Mouse (Mus musculus) thymus, postnatal 10 days (tissue): Measurements from ENCODE around the gene Errfi1.
"Not testable (repeated sequence)": the region's sequence is repeated elsewhere in the genome, so short reads cannot be mapped to it uniquely, and the experiment has no call there.

Source experiments
- DNase-seq, 2 experiments: peaks; one replicate each; pipeline ENCODE4 v3.0.0; 2021; ENCODE audit warnings: low spot score in 2 of 2

Errfi1 gene

DNA sequence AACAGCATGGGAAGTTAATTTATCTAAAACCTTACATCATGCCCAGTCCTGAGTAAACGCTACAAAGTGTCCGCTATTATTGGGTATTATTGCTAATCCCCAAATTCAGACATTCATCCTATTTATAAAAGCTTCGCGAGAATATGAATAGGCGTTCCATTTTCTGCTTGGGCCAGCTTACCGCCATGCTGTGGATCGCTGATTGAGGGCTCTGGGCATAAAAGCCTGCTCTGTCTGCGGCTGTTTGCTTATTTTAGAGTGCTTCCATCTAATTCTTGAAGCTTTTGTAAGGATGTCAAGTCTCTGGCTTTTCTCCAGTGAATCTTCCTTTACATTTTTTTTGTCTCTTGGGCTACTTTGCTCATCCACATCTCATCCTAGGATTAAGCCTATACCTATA is 7.4 kb upstream of the Errfi1 start:
- DNase-seq: no peak

DNA sequence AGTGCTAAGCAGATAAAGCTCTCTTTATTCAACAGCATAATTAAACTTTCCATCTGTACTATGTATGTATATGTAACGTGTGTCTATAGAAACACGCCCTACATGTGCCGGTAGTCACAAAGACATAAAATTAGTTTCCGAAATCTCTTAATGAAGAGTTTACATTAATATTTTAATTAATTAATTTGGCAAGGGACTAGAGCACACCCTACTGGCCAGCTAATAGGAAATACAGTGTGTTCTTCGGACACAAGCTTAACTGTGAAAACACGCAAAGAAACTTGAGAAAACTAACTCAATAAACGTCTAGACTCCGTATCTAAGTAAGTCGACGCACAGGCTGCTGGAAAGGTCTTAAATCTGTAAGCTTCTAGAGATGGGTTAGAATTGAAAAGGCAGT is 3.8 kb upstream of the Errfi1 start:
- no peak for DNase-seq

DNA sequence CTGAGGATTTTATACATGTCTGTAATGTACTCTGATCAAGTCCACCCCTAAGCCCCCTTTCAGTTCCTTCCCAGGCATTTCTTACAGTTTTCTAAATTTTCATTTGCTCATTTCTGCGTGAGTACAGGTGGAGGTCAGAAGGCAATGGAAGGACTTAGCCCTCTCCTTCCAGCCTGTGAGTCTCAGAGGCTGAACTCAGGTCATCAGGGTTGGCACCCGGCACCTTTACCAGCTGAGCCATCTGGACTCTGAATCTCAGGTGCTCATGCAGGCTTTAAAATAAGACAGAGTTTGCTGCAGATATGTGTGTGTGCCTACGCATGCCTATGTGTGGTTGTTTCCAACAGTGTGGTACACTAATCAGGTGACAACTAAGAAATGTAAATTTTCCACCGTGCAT is 2.8 kb upstream of the Errfi1 start:
- no peak for DNase-seq

DNA sequence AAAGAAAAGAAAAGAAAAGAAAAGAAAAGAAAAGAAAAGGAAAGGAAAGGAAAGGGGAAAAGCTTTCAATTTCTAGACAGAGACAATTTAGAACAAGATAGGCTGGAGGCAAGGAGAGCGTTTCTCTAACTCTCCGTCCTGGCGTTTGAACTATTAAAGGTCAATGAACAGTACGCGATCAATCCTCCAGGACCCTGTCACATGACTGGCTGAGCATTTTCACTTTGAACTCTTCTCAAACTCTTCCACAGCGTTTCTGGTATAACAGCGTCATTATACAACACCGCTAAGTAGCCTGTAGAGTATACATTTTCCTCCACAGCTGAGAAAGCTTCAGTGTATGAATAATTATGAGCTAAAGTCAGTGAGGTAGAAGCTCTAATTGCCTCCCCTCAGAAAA is 1.7 kb upstream of the Errfi1 start:
- DNase-seq: no peak

DNA sequence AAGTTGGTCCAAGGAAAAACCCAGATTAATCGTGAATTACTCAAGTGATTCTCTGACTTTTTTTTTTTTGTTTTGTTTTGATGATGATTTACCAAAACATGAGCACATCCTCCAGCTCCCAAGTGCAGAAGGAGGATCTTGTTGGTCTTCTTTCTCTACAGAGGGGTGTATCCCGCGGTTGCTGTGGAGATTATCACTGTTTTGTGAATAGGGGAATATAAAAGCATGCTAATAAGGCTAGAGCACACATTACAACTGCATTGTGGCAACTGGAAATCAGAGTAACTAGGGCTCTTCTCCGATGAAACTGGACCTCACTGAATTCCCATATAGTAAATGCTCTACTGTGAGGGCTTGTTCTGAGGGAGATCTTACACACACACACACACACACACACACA is 1.2 kb upstream of the Errfi1 start:
- no peak for DNase-seq

DNA sequence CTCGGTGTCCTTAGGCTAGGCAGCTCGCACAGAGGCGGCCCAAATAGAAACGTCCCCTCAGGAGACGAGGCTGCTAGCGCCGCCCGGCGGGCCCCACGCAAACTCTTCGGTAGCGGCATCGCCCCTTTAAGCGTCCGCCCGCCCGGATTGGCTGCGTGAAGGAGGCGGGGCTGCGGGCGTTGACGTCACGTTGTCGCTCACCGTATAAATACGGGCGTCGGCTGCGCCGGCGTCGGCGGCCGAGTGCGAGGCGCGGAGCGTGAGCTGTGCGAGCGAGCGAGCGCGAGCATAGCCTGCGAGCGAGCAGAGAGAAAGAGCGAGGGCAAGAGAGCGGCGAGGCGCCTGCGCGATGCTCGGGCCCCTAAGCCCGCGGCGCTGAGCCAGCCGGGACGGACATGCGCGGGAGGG is 1.1 kb downstream of the Errfi1 start:
- peak; percentile 95 to 98 for DNase-seq

DNA sequence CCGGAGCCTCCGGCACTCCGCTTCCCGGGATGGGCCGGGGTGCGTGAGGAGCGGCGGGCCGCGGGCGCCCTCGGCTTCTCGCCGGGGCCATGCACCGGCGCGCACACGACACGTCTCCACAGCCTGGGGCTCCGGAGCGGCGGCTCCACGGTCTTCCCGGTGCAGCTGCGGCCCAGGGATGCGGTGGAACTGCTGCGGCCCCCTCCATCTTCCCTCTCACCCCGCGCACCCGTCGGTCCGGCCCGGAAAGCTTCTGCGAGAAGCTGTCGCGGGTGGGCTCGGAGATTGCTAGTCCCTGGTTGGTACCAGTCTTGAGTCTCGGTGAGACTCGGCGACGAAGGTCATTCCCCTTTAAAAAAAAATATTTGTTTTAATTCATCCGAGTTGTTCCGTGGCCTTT is 1.6 kb downstream of the Errfi1 start:
- DNase-seq: peak in 1 of 2 experiments; percentile 25

DNA sequence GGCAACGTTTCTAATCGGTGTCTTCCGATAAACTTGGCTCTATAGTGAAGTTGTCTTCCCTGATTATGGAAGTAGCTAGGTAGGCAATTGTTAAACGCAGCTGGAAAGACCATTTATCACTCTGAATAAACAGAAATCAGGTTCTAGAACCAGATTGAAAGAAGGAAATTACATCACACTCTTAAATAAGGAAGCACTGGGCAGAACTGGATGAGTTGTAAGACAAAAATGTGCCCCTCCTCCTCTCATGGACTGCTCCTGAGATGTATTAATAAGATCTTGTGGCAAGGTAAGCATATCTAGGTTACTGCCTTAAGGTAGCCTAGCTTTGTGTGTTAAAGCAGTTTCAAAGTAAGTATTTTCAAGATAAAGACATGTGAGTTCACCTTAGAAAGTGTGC is 6.8 kb downstream of the Errfi1 start:
- DNase-seq: no peak

DNA sequence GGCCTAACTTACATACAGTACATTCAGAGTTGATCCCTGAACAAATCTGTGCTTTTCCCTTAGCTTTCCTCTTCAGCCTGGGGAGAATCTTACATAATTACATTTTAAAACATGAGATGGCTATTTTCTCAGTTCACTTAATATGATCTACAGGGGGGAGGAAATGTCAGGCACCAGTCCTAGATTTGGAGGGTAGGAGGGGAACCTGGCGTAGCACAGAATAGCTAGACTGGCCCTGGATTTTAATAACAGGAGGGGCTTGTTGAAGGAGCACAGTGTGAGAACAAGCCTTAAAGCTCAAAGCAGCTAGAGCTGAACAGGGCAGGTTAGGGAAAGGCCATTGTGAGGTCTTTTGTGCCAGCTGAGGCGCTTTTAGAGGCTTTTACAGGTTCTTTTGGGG is 7.4 kb downstream of the Errfi1 start:
- DNase-seq: no peak

DNA sequence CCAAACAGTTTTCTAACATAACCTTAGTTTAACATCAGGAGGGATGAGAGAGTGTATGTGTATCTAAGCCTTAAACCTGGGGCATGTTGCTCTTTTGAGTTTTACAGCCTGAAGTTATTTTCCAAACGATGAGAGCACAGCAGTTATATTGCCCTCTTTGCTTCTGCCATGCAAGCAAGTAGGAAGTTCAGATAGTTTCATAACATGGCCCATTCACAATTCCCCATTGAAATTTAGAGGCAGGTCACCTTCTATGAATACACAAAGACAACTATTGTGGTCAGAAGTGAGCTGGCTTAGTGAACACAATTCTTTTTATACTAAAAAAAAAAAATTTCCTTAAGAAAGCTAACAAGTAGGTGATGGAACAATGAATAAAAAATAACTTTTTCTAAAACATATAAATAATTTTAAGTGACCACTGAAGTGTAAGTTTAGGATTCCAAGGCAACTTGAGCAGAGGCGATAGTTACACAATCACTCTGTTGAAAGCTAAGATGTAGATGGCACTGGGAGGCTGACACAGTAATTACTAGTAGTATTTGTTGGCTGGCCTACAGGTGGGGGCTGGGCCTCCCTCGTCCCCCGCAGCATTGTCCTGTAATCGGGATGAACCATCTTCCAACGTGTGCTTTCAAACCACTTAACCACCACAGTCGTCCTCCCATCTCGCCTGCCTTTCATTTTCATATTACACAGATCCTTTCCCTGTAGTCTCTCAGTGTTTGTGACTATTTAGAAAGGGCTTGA is 9.1 kb downstream of the Errfi1 start:
- DNase-seq: no peak

DNA sequence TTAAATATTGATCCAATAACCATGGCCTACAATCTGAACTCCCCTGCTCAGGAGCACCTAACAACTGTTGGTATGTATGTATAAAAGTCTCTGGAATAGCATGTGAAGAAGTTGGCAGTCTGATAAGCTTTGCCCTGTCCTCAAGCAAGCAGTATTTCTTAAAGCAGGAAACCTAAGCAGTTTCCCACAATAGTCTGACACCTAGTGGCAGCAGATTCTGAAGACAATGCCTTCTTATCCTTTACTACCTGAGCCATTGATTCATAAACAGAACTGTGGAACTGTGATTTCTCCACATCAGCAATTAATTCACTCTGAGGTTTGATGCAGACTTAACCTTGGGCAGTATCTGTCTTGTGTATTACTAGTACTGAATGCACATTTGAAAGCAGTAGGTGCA is 11.7 kb downstream of the Errfi1 start:
- DNase-seq: peak in 1 of 2 experiments; percentile 21

DNA sequence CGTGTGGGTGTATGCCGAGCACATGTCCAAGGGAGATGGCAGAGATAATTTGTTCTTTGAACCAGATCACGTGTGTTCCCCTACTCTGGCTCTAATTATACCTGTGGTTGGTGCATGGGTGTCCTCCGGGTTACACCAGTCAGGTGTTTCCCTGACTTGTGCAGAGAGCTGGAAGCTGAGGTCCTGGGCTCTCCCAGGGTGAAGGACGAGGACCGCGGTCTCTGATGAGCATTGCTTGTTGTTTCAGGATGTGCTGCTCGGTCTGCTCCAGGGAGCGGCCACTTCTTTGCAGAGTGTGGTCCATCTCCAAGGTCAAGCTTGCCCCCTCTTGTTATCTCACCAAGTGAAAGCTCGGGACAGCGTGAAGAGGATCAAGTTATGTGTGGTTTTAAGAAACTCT is 12.3 kb downstream of the Errfi1 start:
- DNase-seq: no peak

DNA sequence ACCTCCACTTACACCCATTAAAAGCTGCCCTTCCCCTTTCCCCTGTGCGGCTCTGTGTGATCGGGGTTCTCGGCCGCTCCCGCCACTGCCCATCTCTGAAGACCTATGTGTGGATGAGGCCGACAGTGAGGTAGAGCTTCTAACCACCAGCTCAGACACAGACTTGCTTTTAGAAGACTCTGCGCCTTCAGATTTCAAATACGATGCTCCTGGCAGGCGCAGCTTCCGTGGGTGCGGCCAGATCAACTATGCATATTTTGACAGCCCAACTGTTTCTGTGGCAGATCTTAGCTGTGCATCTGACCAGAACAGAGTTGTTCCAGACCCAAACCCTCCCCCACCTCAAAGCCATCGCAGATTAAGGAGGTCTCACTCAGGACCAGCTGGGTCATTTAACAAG is 12.8 kb downstream of the Errfi1 start:
- no peak for DNase-seq

DNA sequence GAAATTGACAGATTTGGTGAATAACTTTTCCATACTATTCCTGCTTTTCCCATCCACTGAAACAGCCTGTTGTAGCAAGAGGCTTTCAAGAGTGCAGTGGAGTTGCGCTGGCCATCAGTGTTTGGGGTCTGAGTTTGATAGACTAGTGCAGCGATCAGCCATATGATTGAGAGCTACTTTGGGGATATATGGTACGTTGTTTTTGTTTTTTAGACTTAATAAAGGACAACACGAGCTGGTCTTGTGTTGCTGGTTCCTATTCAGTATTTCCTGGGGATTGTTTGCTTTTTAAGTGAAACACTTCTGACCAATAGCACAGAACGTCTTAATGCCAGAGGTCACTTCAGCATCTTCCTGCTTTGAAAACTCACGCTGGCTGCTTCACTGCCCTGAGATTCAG is 14.4 kb downstream of the Errfi1 start:
- DNase-seq: no peak

DNA sequence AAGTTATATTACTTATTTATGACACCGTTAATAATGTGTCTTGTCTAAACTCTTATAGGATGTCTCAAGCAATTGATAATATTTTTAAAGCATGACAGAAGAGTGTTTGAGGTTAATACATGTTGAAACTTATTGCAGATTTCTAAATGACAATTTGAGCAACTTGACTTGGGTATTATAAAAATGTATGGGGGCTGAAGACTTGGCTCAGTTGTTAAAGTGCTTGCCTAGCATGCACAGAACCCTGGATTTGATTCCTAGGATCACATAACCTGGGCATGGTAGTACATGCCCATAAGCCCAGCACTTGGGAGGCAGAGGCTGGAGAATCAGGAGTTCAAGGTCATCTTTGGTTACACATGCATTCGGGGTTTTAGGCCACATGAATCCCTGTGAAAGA is 15.1 kb downstream of the Errfi1 start:
- no peak for DNase-seq

DNA sequence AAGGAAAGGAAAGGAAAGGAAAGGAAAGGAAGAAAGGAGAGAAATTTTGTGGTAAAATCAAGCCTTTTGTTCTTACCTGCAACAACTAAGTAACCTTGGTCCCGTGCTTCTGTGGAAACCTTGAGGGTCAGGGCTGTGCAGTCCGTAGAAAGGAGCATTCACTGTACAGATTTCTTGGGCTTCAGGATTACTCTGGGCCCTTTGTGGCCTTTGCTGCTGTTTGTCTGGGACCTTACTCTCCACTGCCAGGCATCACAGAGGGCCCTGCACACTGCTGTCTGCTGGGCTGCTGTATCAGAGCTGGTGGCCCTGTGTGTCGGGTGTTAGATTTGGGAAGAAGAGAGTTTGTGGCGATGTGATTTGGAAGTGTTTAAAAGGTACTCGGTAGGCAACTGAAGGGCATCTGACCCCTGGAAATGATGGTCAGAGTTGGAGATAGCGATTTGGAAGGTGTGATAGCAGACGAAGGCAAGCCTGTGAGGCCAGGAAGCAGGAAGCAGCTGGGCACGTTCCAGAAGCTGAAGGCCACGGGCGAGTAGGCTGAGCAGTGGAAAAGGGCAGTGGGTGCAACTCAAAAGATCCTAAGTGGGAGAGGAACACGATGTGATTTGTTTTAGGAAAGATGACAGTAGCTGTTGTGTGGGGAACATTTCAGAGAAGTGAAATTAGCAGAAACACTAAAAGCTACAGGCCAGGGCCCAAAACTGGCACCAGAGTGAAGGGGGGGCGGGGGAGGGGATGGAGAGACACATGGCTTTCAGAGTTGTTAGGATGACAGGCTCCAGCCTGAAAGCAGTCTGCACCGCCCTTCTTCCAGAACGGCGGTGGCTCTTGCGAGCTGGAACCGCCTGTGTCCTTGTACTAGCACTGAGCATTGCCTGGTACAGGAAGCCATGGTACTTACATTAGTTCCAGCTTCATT is 15.8 kb downstream of the Errfi1 start:
- DNase-seq: no peak

DNA sequence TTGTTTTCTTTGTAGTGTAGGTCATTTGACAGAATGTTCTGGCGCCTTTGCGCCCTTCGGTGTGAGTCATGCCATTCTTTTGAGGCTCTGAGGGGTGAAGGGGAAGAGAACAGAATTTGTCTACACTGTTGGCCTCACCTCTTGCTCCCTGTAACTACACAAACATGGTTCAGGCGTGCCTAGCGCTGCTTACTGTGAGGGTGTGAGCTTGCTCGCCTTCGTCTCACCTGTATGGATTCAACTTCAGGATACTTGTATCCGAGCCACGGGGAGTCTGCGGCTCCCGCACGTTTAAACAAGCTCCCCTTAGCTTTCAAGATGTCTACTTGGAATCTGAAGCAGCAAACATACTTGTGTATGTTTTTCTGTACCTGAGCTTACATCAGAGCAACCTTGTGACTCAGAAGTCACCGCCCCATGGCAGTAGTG is 17.3 kb downstream of the Errfi1 start:
- DNase-seq: no peak

DNA sequence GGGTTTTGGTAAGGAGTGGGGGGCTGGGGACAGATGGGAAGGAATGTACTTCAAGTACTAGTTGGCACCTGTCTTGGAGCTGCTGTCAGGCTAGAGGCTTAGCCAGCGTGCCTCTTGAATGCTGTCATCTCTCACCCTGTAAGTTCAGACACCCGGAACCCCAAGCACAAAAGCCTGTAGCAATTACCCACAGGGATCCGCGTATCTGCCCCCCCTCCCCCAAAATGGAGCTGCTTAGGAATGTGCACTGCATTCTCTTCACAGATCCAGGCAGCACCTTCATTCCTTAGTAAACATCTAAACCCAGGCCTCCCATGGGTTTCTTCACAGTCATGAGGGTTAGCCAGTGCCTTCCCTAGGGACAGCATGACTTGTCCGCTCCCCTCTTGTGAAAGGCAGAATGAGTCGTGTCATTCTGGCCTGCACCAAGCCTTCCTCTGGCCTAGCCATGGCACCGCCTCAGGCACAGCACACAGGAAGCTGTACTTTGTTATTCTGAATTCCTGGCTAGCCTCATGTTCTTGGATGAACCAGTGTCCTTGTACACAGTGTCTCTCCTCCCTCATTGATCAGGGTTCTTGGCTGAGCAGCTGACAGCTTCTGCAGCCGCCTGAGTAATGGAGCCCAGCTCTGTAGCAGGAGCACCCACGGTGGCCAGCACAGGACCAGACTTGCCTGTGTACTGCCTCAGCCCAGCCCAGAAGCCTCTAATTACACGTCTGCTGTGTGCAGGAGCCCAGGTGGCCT is 17.8 kb downstream of the Errfi1 start:
- DNase-seq: no peak

DNA sequence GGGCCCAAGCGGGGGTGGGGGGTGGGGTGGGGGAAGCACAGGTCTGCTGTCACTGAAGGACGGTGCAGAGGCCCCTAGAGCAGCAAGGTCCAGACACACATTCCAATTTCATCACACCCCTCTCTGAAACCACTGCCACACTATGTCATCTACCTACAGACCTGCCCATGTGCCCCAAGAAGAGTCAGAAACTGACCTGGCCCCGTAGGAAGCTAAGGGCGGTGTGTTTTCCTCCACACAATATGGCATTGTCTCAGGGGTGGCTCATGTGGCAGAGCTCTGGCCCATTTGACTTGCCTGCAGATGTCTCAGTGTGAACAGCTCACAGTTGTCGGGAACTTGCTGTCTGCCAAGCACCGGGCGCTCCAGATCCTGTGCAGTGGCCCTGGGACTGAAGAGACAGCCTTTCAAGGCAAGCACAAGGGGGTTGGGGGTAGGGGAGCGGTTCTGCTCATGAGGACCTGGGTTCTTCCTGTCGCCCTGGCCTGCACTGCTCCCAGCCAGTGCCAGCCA is 18.5 kb downstream of the Errfi1 start:
- no peak for DNase-seq

DNA sequence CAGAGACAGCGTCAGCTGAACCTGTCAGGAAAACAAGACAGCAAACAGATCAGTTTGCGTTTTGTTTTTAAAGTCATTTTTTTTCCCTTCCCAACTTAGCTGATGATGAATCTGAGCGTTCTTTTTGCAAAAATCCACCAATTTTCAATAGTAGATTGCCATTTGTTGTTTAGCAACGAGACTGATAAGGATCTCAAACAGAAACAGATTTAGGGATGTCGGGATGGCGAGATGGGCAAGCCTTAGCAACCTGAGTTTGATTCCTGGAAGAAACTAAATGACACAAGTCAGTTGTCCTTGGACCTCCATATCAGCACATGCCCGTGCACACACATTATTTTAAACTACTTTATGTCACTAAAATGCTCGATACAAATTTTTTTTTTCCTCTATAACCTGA is 19.0 kb downstream of the Errfi1 start:
- no peak for DNase-seq

DNA sequence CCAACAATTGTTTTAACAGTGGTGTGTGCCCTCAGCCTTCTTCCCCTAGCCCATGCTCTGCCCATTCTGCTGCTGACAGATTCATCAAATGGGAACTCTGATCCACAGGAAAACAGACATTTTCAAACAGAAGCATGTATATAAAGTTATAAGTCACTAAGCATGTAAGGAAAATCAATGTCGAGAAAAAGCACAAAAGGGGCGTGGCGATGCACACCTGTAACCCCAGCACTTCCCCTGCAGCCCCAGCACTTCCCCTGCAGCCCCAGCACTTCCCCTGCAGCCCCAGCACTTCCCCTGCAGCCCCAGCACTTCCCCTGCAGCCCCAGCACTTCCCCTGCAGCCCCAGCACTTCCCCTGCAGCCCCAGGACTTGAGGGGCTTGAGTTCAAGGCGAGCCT is 20.7 kb downstream of the Errfi1 start:
- DNase-seq: not testable (repeated sequence)

DNA sequence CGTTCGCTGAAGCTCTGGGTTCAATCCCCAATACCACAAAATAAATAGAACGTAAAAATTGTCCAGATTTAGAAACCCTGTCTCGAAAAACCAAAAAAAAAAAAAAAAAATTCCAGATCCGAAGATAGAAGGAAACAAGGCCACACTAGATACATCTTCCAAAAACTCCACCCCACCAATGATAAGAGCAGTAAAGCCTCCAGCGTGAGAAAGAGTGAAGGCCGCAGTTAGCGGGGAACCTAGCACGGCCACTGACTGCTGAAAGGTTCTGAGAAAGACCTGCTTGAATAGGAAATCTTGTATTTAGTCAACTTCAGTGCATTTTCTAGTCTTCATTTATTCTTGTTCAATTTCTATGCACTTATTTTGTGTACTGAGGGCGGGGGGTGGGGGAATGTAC is 21.7 kb downstream of the Errfi1 start:
- no peak for DNase-seq
